Mouse (Mus musculus) kidney, embryonic 16.5 days (tissue): ENCODE data around the gene Zim1. TPM values are rescaled to one million over a fixed set of nuclear protein-coding genes. Genes with fewer than 3 reads are reported as not detected.

ENCODE experiments used
- ATAC-seq: fragments of 200-750 bp; cut with Nextera tagmentation; 2 replicates; pipeline ENCODE4 v1.8.0; 2017; ENCODE audit warnings: moderate TSS enrichment; ENCODE audit not compliant: low FRiP score, low TSS enrichment
- H3K27ac ChIP-seq: fragments of 300-500 bp; sonication (generic); 2 replicates; pipeline ENCODE4 v1.5.1; 2014; ENCODE audit warnings: low read length
- H3K27me3 ChIP-seq: fragments of 300-500 bp; sonication (generic); 2 replicates; pipeline ENCODE4 v1.6.1; 2014; ENCODE audit warnings: low read length, control low read depth, mixed read lengths; ENCODE audit not compliant: insufficient read depth
- H3K36me3 ChIP-seq: fragments of 300-500 bp; sonication (generic); 2 replicates; pipeline ENCODE4 v1.6.1; 2014; ENCODE audit warnings: low read length, control low read depth, mixed read lengths; ENCODE audit not compliant: insufficient read depth
- H3K4me1 ChIP-seq: fragments of 300-500 bp; sonication (generic); 2 replicates; pipeline ENCODE4 v1.6.1; 2014; ENCODE audit warnings: low read length, control low read depth, mixed read lengths; ENCODE audit not compliant: insufficient read depth
- H3K4me2 ChIP-seq: fragments of 300-500 bp; sonication (generic); replicated peaks from 2 replicates; pipeline ENCODE4 v1.6.1; 2014; ENCODE audit warnings: low read depth, low read length
- H3K4me3 ChIP-seq: fragments of 300-500 bp; sonication (generic); 2 replicates; pipeline ENCODE4 v1.5.1; 2014; ENCODE audit warnings: mild to moderate bottlenecking, low read length
- H3K9ac ChIP-seq: fragments of 300-500 bp; sonication (generic); replicated peaks from 2 replicates; pipeline ENCODE4 v1.6.1; 2014; ENCODE audit warnings: low read length
- H3K9me3 ChIP-seq: fragments of 300-500 bp; sonication (generic); 2 replicates; pipeline ENCODE4 v1.6.1; 2016; ENCODE audit warnings: low read length, control low read depth
- WGBS: fragments of 180-500 bp; shearing (Covaris S2); extraction: QIAGEN DNeasy Blood & Tissue Kit; methylation state at CpG from one replicate; pipeline ENCODE4 v1.1.7; 2014; 5-methylcytosine and 5-hydroxymethylcytosine counted together
- polyA plus RNA-seq: library from polyadenylated mRNA; unstranded; fragments of >200 nt; fragmentation: Nextera tagmentation; extraction: Ambion mirVana; gene quantifications from 2 replicates; pipeline ENCODE4 v1.2.1, GENCODE M21; 2015

Zim1 gene
- polyA plus RNA-seq, 1 experiment from 2014 or later: 3.1 TPM

GRCm38 (mm10) chr7:6727351-6728121, 31.3 kb upstream of the Zim1 start:
- no peaks in the 10 kb centered on the region for H3K4me1 ChIP-seq
- H3K9me3 ChIP-seq: peaks cover 37% of the 10 kb centered on the region
- peak overlapping the region; percentile 38; the same call in 1 of the 2 replicates for H3K9ac ChIP-seq
- no peaks in the 10 kb centered on the region for H3K27me3 ChIP-seq
- WGBS: 60% methylated on average over 19 of the region's 19 CpGs
- H3K4me2 ChIP-seq: peak overlapping the region; percentile 51
- peak overlapping the region; percentile 63 for H3K4me3 ChIP-seq
- peaks cover 8% of the 10 kb centered on the region; the same call in 1 of the 2 replicates for H3K36me3 ChIP-seq
- ATAC-seq: peak; percentile 55
- peak overlapping the region; percentile 86 for H3K27ac ChIP-seq

DNA sequence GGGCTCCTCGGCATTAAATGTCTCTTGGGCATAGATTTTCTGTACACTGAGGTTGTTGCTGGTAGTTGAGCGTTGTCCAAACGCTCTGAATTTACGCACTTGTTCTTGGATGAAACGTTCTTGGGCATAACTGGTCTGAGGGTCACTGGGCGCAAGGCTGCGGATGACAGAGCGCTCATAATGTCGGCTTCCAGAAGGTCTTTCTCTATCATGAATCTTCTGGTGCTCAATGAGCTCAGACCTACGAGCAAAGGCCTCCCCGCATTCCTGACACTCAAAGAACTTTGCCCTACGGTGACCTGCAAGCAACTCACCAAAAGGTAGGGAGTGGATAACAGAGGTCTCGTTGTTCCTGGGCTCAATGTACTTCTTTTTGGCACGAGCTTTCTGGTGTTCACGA, 13.1 kb upstream of the Zim1 start:
- no peak overlapping the region for H3K9ac ChIP-seq
- no peaks in the 10 kb centered on the region for H3K4me1 ChIP-seq
- H3K27ac ChIP-seq: no peak overlapping the region
- 87% methylated on average over 15 of the region's 15 CpGs for WGBS
- no peak overlapping the region for H3K4me2 ChIP-seq
- peaks cover 53% of the 10 kb centered on the region for H3K36me3 ChIP-seq
- H3K4me3 ChIP-seq: no peak overlapping the region
- no peak for ATAC-seq
- H3K27me3 ChIP-seq: no peaks in the 10 kb centered on the region
- H3K9me3 ChIP-seq: peaks cover 8% of the 10 kb centered on the region; the same call in 1 of the 2 replicates

GRCm38 (mm10) chr7:6708451-6709180, 12.4 kb upstream of the Zim1 start:
- H3K9me3 ChIP-seq: peaks cover 8% of the 10 kb centered on the region; the same call in 1 of the 2 replicates
- no peaks in the 10 kb centered on the region for H3K27me3 ChIP-seq
- no peak overlapping the region for H3K4me3 ChIP-seq
- ATAC-seq: no peak
- H3K27ac ChIP-seq: no peak overlapping the region
- H3K9ac ChIP-seq: no peak overlapping the region
- H3K4me1 ChIP-seq: no peaks in the 10 kb centered on the region
- H3K36me3 ChIP-seq: peaks cover 53% of the 10 kb centered on the region
- no peak overlapping the region for H3K4me2 ChIP-seq
- 64% methylated on average over 17 of the region's 17 CpGs for WGBS

- Histone ChIP-seq H3K4me2 (no peak overlapping the region), H3K27me3 (no peaks in the 10 kb centered on the region), H3K9me3 (peaks cover 8% of the 10 kb centered on the region; the same call in 1 of the 2 replicates), H3K36me3 (peaks cover 46% of the 10 kb centered on the region), H3K4me3 (no peak overlapping the region), H3K27ac (no peak overlapping the region), H3K4me1 (no peaks in the 10 kb centered on the region), H3K9ac (no peak overlapping the region)
- 95% methylated on average over 23 of the region's 23 CpGs for WGBS
- no peak for ATAC-seq
These were observed 11.3 kb upstream of the Zim1 start for GRCm38 (mm10) chr7:6707416-6708015.

- Histone ChIP-seq H3K4me2 (no peak overlapping the region), H3K9ac (no peak overlapping the region), H3K9me3 (no peaks in the 10 kb centered on the region), H3K27me3 (no peaks in the 10 kb centered on the region), H3K36me3 (no peaks in the 10 kb centered on the region), H3K27ac (no peak overlapping the region), H3K4me1 (0 out of 2 replicates have a peak, but pooled peaks cover 3% of the 10 kb centered on the region), H3K4me3 (no peak overlapping the region)
- ATAC-seq: no peak
- 84% methylated on average over 3 of the region's 3 CpGs for WGBS
These were observed 3.0 kb upstream of the Zim1 start for GRCm38 (mm10) chr7:6699230-6699629.

DNA sequence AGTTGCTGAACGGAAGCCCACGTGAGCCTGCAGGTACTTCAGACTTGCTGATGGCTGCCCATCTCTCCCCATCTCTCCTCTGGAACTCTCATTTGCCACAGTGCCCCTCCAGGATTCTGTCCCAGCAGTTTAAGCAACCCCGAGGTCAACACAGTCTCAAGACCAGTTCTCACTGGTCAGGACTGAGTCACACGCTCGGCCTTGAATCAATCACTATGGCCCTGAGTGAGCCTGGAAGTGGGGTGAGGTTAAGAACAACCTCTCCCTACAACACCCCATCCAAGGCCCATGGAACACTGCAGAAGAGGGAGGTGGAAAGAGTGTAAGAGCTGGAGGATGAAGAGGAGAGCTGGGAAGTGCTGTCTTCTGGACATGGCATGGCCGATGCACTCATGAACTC, 10.7 kb downstream of the Zim1 start:
- H3K36me3 ChIP-seq: no peaks in the 10 kb centered on the region
- H3K9ac ChIP-seq: no peak overlapping the region
- H3K4me2 ChIP-seq: no peak overlapping the region
- 93% methylated on average over 6 of the region's 6 CpGs for WGBS
- H3K27me3 ChIP-seq: no peaks in the 10 kb centered on the region
- ATAC-seq: no peak
- no peak overlapping the region for H3K4me3 ChIP-seq
- no peaks in the 10 kb centered on the region for H3K4me1 ChIP-seq
- H3K9me3 ChIP-seq: no peaks in the 10 kb centered on the region
- H3K27ac ChIP-seq: no peak overlapping the region

DNA sequence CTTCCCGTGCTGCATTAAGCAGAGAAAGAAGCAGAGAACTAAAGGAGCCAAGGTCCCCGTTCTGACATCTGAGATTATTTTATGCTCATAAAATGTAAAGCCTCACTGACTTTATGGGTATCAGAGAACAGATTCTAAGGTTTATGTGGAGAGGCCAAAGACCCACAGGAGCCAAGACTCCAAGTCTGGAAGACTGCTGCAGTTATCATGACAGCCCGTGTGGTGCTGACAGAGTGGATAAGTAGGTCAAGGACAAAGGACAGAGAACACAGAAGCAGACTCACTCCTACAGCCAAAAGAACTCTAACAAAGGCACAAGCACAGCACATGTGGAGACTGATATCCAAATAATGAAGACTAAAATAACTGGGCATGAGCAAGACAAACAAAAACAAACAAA, 29.5 kb downstream of the Zim1 start:
- 46% methylated on average over 3 of the region's 3 CpGs for WGBS
- ATAC-seq: no peak
- Histone ChIP-seq H3K36me3 (no peaks in the 10 kb centered on the region), H3K9me3 (no peaks in the 10 kb centered on the region), H3K4me1 (no peaks in the 10 kb centered on the region), H3K27ac (no peak overlapping the region), H3K9ac (no peak overlapping the region), H3K4me3 (no peak overlapping the region), H3K4me2 (no peak overlapping the region), H3K27me3 (no peaks in the 10 kb centered on the region)

GRCm38 (mm10) chr7:6663430-6663829, 32.8 kb downstream of the Zim1 start:
- H3K36me3 ChIP-seq: no peaks in the 10 kb centered on the region
- H3K9ac ChIP-seq: no peak overlapping the region
- no peaks in the 10 kb centered on the region for H3K27me3 ChIP-seq
- WGBS: 70% methylated on average over 7 of the region's 7 CpGs
- H3K4me3 ChIP-seq: no peak overlapping the region
- H3K9me3 ChIP-seq: no peaks in the 10 kb centered on the region
- no peak overlapping the region for H3K4me2 ChIP-seq
- H3K4me1 ChIP-seq: no peaks in the 10 kb centered on the region
- H3K27ac ChIP-seq: no peak overlapping the region
- no peak for ATAC-seq

DNA sequence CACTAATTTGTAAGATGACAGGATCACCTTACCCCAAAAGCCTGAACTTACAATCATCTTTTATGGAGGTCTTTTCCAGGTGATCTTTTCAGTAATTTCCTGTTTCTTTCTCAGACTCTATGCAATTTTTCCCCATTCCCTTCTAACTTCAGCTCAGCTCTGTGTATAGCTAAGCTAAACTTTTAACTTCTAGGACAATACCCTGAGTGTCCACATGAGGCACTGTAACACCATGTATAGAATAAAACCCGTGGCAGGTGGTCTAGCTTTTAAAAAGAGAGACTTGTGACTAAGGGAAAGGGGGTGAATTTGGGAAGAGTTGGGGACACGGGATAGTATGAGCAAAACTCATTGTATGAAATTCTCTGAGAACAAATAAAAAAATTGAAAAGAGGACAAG, 36.6 kb downstream of the Zim1 start:
- Histone ChIP-seq H3K27me3 (no peaks in the 10 kb centered on the region), H3K4me1 (no peaks in the 10 kb centered on the region), H3K9ac (no peak overlapping the region), H3K9me3 (no peaks in the 10 kb centered on the region), H3K4me2 (no peak overlapping the region), H3K27ac (no peak overlapping the region), H3K4me3 (no peak overlapping the region), H3K36me3 (no peaks in the 10 kb centered on the region)
- WGBS: 21% methylated on average over 2 of the region's 2 CpGs
- ATAC-seq: peak; percentile 65; the same call in 1 of the 2 replicates
